Mouse (Mus musculus): ENCODE measurements around the gene Acd.

- TF ChIP-seq CTCF (IDR thresholded peaks at IDR 0.05; ENCODE audit: borderline replicate concordance, insufficient read depth, low read depth, low read length) (no peak), POLR2A (IDR thresholded peaks at IDR 0.05; ENCODE audit: borderline replicate concordance, insufficient read depth, low read length) (peak; percentile 39; the same call in 1 of the 2 replicates)
Observed at GRCm38 (mm10) chr8:105704955-105705354, 4.1 kb upstream of the Acd start.

Data from cerebellum, adult 2 months (tissue).